Mouse (Mus musculus): ENCODE results near the gene Gm4894. TPM values are rescaled to one million over a fixed set of nuclear protein-coding genes. Genes with fewer than 3 reads are reported as not detected.

The Gm4894 gene
- total and polyA plus RNA-seq, 3 experiments: not detected

- DNase-seq (ENCODE audit: low read depth, low spot score): no peak
- TF ChIP-seq USF1 (IDR thresholded peaks at IDR 0.05; ENCODE audit: low read depth, low read length): no peak
- no peak for TF ChIP-seq ELF1 (IDR thresholded peaks at IDR 0.05; ENCODE audit: low read depth, low read length)
- no peak for TF ChIP-seq MAX (IDR thresholded peaks at IDR 0.05; ENCODE audit: low read length)
- no peak for TF ChIP-seq ZNF384 (IDR thresholded peaks at IDR 0.05; ENCODE audit: low read depth, low read length)
- TF ChIP-seq ZKSCAN1 (IDR thresholded peaks at IDR 0.05; ENCODE audit: low read depth, low read length): no peak
- no peak for TF ChIP-seq ZC3H11A (IDR thresholded peaks at IDR 0.05; ENCODE audit: low read depth, low read length)
- Histone ChIP-seq H3K27me3 (ENCODE audit: control insufficient read depth in 1 of 2, insufficient read depth in 2 of 2, low read length in 2 of 2) (no peaks in the 10 kb centered on the region), H3K4me1 (ENCODE audit: control insufficient read depth in 1 of 2, insufficient read depth in 2 of 2, low read length in 2 of 2) (no peaks in the 10 kb centered on the region), H3K36me3 (ENCODE audit: control insufficient read depth in 1 of 2, insufficient read depth in 2 of 2, low read length in 2 of 2) (no peaks in the 10 kb centered on the region), H3K27ac (ENCODE audit: control insufficient read depth, low read depth, low read length) (no peak overlapping the region), H3K4me3 (ENCODE audit: control insufficient read depth in 1 of 2, insufficient read depth in 1 of 2, low read depth in 2 of 2, low read length in 2 of 2) (no peak overlapping the region), H3K79me2 (ENCODE audit: control insufficient read depth, insufficient read depth, low read length, poor library complexity) (no peaks in the 10 kb centered on the region), H3K9me3 (replicated peaks; ENCODE audit: insufficient read depth, low read length) (no peaks in the 10 kb centered on the region), H3K9ac (ENCODE audit: control insufficient read depth, low read depth, low read length, poor library complexity, severe bottlenecking) (no peak overlapping the region)
Observed at GRCm38 (mm10) chr9:49217626-49218607, 32.4 kb upstream of the Gm4894 start.

DNA sequence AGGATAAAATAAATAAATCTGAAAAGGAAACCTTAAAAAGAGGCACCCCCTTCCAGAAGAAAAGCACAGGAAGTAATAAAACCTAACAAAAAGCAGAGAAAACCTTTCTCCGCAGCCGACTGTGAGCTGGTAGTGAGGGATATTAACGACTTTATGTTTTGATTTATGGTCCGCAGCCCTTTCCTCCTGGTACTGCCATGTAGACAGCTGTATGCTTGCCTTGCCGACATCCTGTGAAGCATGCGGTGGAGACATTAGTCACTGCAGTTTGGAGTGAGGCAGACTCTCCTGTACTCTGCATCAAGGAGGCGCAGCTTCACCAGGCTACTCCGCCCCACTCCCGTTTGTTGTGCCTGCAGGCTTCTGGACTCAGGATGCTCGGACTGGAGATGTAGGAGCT lies 25.8 kb upstream of the Gm4894 start:
- Histone ChIP-seq H3K79me2 (ENCODE audit: control insufficient read depth, insufficient read depth, low read length, poor library complexity) (no peaks in the 10 kb centered on the region), H3K9ac (ENCODE audit: control insufficient read depth, low read depth, low read length, poor library complexity, severe bottlenecking) (no peak overlapping the region), H3K36me3 (ENCODE audit: control insufficient read depth in 1 of 2, insufficient read depth in 2 of 2, low read length in 2 of 2) (no peaks in the 10 kb centered on the region), H3K27ac (ENCODE audit: control insufficient read depth, low read depth, low read length) (no peak overlapping the region), H3K27me3 (ENCODE audit: control insufficient read depth in 1 of 2, insufficient read depth in 2 of 2, low read length in 2 of 2) (no peaks in the 10 kb centered on the region), H3K4me1 (ENCODE audit: control insufficient read depth in 1 of 2, insufficient read depth in 2 of 2, low read length in 2 of 2) (no peaks in the 10 kb centered on the region), H3K4me3 (ENCODE audit: control insufficient read depth in 1 of 2, insufficient read depth in 1 of 2, low read depth in 2 of 2, low read length in 2 of 2) (no peak overlapping the region), H3K9me3 (replicated peaks; ENCODE audit: insufficient read depth, low read length) (no peaks in the 10 kb centered on the region)
- TF ChIP-seq BHLHE40 (IDR thresholded peaks at IDR 0.05; ENCODE audit: borderline replicate concordance, low read depth, low read length) (no peak), ZKSCAN1 (IDR thresholded peaks at IDR 0.05; ENCODE audit: low read depth, low read length) (no peak), TAL1 (IDR thresholded peaks at IDR 0.05; ENCODE audit: low read length) (no peak), CHD2 (IDR thresholded peaks at IDR 0.05; ENCODE audit: low read length) (no peak), POLR2AphosphoS2 (IDR thresholded peaks at IDR 0.05; ENCODE audit: low read length) (no peak)
- DNase-seq (ENCODE audit: low read depth, low spot score): no peak

GRCm38 (mm10) chr9:49227442-49227841 lies 22.9 kb upstream of the Gm4894 start:
- TF ChIP-seq HCFC1 (IDR thresholded peaks at IDR 0.05; ENCODE audit: low read depth, low read length) (no peak), POLR2A (IDR thresholded peaks at IDR 0.05; ENCODE audit: control insufficient read depth in 1 of 2, insufficient read depth in 1 of 2, low read depth in 1 of 2, low read length in 2 of 2, poor library complexity in 1 of 2) (no peak), POLR2AphosphoS5 (IDR thresholded peaks at IDR 0.05; ENCODE audit: borderline replicate concordance, low read depth, low read length) (no peak), RAD21 (IDR thresholded peaks at IDR 0.05; ENCODE audit: low read depth, low read length) (no peak), KAT2A (conservative IDR thresholded peaks at IDR 0.05; ENCODE audit: low read depth, low read length) (no peak), MXI1 (IDR thresholded peaks at IDR 0.05; ENCODE audit: low read depth, low read length) (no peak)
- DNase-seq (ENCODE audit: low read depth, low spot score): no peak
- no peaks in the 10 kb centered on the region for H3K9me3 ChIP-seq (replicated peaks; ENCODE audit: insufficient read depth, low read length)

More at GRCm38 (mm10) chr9:49227442-49227841, 22.9 kb upstream of the Gm4894 start:
- Histone ChIP-seq H3K9ac (ENCODE audit: control insufficient read depth, low read depth, low read length, poor library complexity, severe bottlenecking) (no peak overlapping the region), H3K36me3 (ENCODE audit: control insufficient read depth in 1 of 2, insufficient read depth in 2 of 2, low read length in 2 of 2) (no peaks in the 10 kb centered on the region), H3K27me3 (ENCODE audit: control insufficient read depth in 1 of 2, insufficient read depth in 2 of 2, low read length in 2 of 2) (no peaks in the 10 kb centered on the region), H3K27ac (ENCODE audit: control insufficient read depth, low read depth, low read length) (no peak overlapping the region), H3K79me2 (ENCODE audit: control insufficient read depth, insufficient read depth, low read length, poor library complexity) (no peaks in the 10 kb centered on the region), H3K4me1 (ENCODE audit: control insufficient read depth in 1 of 2, insufficient read depth in 2 of 2, low read length in 2 of 2) (no peaks in the 10 kb centered on the region), H3K4me3 (ENCODE audit: control insufficient read depth in 1 of 2, insufficient read depth in 1 of 2, low read depth in 2 of 2, low read length in 2 of 2) (no peak overlapping the region)

Data from MEL (cell line).